Mouse (Mus musculus): ENCODE measurements at regions not wholly inside any gene's neighbourhood (a gene's known extent, or its start where the extent isn't known, plus 50 kb on each side); places are given as distances from the start of the nearest gene placed in this dataset.

- no peak for DNase-seq (ENCODE audit: low read depth)
Observed at GRCm38 (mm10) chr12:70523379-70523778, 70.5 kb downstream of the Tmx1 start.

GRCm38 (mm10) chr12:70524703-70525102 is 71.8 kb downstream of the Tmx1 start:
- no peak for DNase-seq (ENCODE audit: low read depth)

GRCm38 (mm10) chr12:70531661-70532060 is 78.8 kb downstream of the Tmx1 start:
- no peak for DNase-seq (ENCODE audit: low read depth)

- DNase-seq (ENCODE audit: low read depth), result no peak
Observed at GRCm38 (mm10) chr12:70532225-70532624, 79.3 kb downstream of the Tmx1 start.

- DNase-seq (ENCODE audit: low read depth), result peak; percentile 84
Observed at GRCm38 (mm10) chr12:70532843-70533242, 79.9 kb downstream of the Tmx1 start.

GRCm38 (mm10) chr12:70533375-70533935 is 80.6 kb downstream of the Tmx1 start:
- no peak for DNase-seq (ENCODE audit: low read depth)

GRCm38 (mm10) chr12:70539124-70539523 is 86.2 kb downstream of the Tmx1 start:
- DNase-seq (ENCODE audit: low read depth), result no peak

- no peak for DNase-seq (ENCODE audit: low read depth)
Observed at GRCm38 (mm10) chr12:70539856-70540255, 87.0 kb downstream of the Tmx1 start.

- DNase-seq (ENCODE audit: low read depth), result no peak
Observed at GRCm38 (mm10) chr12:70541432-70541831, 88.5 kb downstream of the Tmx1 start.

- no peak for DNase-seq (ENCODE audit: low read depth)
Observed at GRCm38 (mm10) chr12:70543299-70543698, 90.4 kb downstream of the Tmx1 start.

GRCm38 (mm10) chr12:70544326-70544725 is 91.4 kb downstream of the Tmx1 start:
- no peak for DNase-seq (ENCODE audit: low read depth)

GRCm38 (mm10) chr12:70544850-70545510 is 92.1 kb downstream of the Tmx1 start:
- peak; percentile 89 for DNase-seq (ENCODE audit: low read depth)

- DNase-seq (ENCODE audit: low read depth), result peak; percentile 56
Observed at GRCm38 (mm10) chr12:70547199-70547598, 94.3 kb downstream of the Tmx1 start.

GRCm38 (mm10) chr12:70549296-70549695 is 96.4 kb downstream of the Tmx1 start:
- DNase-seq (ENCODE audit: low read depth), result no peak

- no peak for DNase-seq (ENCODE audit: low read depth)
Observed at GRCm38 (mm10) chr12:70553866-70554265, 101.0 kb downstream of the Tmx1 start.

GRCm38 (mm10) chr12:70554586-70554985 is 101.7 kb downstream of the Tmx1 start:
- no peak for DNase-seq (ENCODE audit: low read depth)

- peak; percentile 78 for DNase-seq (ENCODE audit: low read depth)
Observed at GRCm38 (mm10) chr12:70555723-70556122, 102.8 kb downstream of the Tmx1 start.

- no peak for DNase-seq (ENCODE audit: low read depth)
Observed at GRCm38 (mm10) chr12:70556820-70557219, 103.9 kb downstream of the Tmx1 start.

GRCm38 (mm10) chr12:70563446-70563845 is 110.6 kb downstream of the Tmx1 start:
- peak; percentile 82 for DNase-seq (ENCODE audit: low read depth)

- no peak for DNase-seq (ENCODE audit: low read depth)
Observed at GRCm38 (mm10) chr12:70575665-70576064, 122.8 kb downstream of the Tmx1 start.

- DNase-seq (ENCODE audit: low read depth), result no peak
Observed at GRCm38 (mm10) chr12:70577769-70578168, 124.9 kb downstream of the Tmx1 start.

- no peak for DNase-seq (ENCODE audit: low read depth)
Observed at GRCm38 (mm10) chr12:70579328-70579905, 126.5 kb downstream of the Tmx1 start.

- DNase-seq (ENCODE audit: low read depth), result no peak
Observed at GRCm38 (mm10) chr12:70586181-70586580, 133.3 kb downstream of the Tmx1 start.

GRCm38 (mm10) chr12:70588234-70588633 is 135.3 kb downstream of the Tmx1 start:
- no peak for DNase-seq (ENCODE audit: low read depth)

Data from fibroblast of lung, adult 2 months (primary cell).